Mouse (Mus musculus) erythroblast, embryonic 14.5 days (primary cell): ENCODE data around the gene Hist1h2an.

Experiments used
- GATA1 ChIP-seq: IDR thresholded peaks from 2 replicates; pipeline ENCODE4 v1.6.1; 2012; ENCODE audit warnings: low read length, inconsistent platforms, mixed read lengths
- TAL1 ChIP-seq: IDR thresholded peaks from 3 replicates; pipeline ENCODE4 v1.6.1; 2012; ENCODE audit warnings: low read length, inconsistent platforms, mixed read lengths

DNA sequence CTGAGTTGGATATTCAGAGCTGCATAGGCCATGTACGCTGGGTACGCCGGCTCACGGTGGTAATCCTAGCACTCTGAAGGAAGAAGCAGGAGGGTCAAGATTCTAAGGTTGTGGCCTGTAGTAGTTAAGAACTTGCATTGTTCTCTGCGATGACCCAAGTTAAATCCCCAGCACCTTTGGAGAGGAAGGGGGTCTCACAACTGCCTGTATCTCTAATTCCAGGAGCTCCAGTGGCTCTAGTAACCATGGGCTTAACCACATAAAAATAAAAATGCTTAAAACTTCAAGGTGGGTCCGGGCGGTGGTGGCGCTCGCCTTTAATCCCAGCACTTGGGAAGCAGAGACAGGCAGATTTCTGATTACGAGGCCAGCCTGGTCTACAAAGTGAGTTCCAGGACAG lies 43.3 kb upstream of the Hist1h2an start:
- no peak for TF ChIP-seq GATA1
- no peak for TF ChIP-seq TAL1
